Mouse (Mus musculus): Measurements from ENCODE around the gene Usp29. TPM values are rescaled to one million over a fixed set of nuclear protein-coding genes. Genes with fewer than 3 reads are reported as not detected.
"Not testable (repeated sequence)": the region's sequence is repeated elsewhere in the genome, so short reads cannot be mapped to it uniquely, and the experiment has no call there.

Gene Usp29
- total RNA-seq, 2 experiments from 2014 or later = not detected

DNA sequence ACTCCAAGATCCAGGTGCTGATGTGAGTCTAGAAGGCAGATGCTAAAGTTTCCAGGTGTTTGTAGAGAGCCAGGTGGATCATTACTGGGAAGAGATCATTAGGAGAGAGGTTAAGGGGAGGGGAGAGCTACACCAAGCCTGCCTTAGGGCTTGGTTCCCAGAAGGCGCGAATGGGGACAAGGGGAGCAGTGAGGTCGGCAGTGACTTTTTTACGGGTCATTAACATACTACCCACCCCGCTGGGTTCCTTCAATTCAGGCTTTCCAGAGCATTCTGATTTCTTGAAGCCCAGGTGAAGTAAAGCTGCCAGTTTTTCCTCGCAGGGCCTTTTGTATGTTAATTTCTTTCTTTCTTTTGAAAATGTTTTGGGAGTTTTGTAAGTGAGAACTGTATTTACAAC lies 29.8 kb downstream of the Usp29 start:
- ATAC-seq (replicated peaks; ENCODE audit: poor library complexity) = no peak

DNA sequence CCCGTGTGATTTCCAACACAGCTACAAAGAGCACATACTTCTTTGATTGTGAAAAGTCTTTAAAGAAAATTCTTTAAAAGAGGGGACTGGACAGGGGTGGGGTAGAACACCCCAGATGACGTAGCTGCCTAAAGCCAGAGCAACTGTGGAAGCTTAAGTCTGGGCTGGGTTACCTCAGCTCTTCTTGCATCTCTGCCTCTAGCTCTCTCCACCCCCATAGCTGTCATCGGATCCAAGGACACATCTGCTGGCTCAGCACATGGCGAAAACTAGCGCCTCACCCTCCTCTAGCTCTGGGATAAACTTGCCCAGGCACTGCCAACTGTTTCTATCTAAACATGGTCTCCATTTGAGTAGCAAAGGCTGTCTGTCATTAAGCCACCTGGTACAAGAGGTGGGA lies 34.9 kb downstream of the Usp29 start:
- ATAC-seq (replicated peaks; ENCODE audit: poor library complexity) = no peak

DNA sequence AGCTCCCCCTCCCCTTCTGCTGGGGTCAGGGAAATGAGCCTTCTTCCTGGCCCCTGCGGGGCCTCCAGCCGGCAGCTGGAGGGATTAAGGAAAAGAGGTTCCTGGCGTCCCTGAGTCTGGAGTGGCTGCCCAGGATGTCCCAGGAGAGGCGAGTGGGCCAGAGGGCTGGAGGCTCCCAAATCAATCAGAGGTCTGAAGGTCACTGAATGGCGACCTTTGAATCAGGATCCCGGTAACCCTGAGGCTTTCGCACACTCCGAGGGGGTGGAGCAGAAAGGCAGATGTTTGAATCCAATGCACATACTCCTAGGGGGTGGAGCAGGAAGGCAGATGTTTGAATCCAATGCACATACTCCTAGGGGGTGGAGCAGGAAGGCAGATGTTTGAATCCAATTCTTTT lies 39.9 kb downstream of the Usp29 start:
- no peak for ATAC-seq (replicated peaks; ENCODE audit: poor library complexity)

DNA sequence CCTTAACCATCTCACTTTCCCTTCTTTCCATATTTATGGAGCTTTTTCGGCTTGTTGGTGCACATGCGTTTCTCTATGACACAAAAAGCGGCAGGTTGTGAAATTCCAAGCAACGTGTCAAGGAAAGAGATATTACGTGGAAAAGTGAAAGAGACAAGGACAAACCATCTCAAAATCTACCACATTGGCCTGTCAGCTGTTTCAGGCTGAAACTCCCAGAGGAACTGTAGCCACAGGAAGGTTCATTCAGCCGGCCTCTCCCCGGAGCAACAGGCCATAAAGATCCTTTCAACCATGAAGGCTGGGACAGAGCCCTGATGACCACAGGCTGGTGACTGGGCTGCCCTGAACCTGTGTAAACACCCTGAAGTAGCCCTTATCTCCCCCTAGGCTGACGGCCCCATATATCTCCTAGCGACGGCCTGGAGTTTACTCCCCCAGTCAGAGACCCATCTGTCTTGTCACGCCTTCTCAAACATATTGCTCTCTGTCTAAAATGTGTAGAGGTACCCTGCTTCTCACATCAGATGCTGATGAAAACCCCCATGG lies 43.6 kb downstream of the Usp29 start:
- ATAC-seq (replicated peaks; ENCODE audit: poor library complexity) = not testable (repeated sequence)

DNA sequence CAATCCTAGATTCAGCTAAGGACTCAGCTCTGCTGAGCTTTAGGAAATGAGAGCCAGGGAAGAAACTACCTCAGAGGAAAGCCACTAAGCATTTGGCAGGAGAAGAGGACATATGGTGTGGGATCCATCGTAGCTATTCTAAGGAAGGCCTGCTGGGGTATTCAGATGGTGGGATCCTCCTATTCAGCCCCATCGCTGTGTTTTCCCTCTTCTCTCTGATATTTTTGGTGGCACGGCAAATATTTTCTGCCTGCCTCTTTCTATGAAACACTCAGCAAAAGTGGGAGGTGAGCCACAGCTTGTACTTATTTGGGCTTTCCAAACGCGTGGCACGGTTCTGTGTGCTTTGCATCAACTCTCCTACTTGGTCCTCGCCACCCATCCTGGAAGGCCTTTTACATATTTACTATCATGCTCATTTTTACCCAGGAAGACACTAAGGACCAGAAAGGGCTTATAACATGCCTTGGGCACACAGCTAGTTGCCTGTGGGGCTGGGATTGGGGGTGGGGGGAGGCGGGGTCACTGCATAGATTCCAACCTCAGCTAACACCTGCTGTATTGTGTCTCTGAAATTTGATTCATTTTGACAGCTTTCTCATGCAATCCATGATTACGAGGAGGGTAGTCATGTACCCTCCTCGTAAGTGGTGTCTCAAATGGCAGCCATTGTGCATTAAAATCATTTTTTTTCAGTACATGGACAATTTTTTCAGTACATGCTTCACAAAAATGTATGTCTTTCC lies 46.1 kb downstream of the Usp29 start:
- no peak for ATAC-seq (replicated peaks; ENCODE audit: poor library complexity)

DNA sequence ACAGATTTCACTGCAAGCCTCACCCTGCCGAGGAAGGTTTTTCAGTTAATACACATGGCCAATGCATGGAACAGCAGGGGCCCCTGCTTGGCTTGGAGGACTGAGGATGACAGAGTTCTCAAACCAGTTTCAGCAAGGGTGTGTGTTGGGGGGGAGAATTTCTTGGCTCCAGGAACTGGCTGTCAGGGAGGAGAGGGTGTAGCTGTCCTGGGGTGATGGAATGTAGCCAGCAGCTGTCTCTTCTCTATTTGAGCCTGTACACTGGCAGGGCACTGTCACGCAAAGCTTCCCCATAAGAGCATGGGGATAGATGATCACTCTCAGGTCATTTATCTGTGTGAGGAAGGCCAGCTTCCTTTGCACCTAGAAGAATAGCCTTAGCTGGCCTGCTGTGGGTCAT lies 46.7 kb downstream of the Usp29 start:
- no peak for ATAC-seq (replicated peaks; ENCODE audit: poor library complexity)

DNA sequence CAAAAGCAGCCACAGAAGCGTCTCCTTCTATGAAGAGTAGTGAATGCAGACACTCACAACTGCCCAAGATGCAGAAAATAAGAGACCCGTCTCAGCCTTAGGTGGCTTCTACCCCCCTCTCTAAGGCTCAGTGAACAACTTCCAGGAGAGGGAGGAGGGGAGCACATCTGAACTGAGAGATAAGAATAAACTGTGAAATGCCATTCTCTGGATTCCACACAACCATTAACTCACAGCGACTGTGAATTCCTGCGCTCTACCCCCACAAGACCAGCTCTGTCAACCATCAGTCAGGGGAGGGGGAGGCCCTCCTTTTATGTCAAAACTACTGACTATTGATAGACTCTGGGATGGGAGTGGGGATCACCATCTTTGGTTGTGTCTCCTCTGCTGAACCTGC lies 47.3 kb downstream of the Usp29 start:
- ATAC-seq (replicated peaks; ENCODE audit: poor library complexity) = no peak

DNA sequence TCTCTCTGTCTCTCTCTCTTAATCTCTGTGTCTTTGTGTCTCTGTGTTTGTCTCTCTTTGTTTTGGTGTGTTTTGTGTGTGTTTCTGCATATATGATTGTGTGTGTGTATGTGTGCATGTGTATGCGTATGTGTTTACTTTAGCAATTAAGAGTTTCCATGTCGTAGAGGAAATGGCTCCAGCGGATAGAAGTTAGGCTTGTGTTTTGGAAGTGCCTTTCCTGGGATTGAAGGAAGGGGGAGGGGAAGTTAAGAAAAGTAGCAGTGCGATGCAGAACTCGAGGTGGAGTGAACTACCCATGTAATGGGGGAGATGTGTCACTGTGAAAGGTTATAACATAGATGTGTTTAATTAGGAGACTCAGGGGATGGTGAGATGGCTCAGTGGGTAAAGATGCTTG lies 48.8 kb downstream of the Usp29 start:
- ATAC-seq (replicated peaks; ENCODE audit: poor library complexity) = no peak

DNA sequence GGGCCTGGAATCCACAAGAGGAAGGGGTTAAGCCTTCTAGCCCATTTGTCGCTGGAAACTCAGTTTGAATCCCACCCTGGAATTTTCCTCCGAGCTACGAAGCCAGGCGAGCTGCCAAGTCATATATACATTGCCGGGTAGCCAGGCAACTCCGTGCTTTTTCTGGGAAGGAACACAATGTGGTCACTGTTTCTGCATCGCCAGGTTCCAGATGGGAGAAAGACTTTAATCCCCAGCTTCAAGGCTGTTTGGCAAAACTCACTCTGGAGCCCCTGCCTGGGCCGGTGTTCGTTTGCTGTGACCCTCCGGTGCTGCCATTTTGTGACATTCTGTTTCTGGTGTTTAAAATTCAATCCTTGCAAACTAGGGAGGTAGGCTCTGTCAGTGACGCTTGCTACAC lies 51.2 kb downstream of the Usp29 start:
- no peak for ATAC-seq (replicated peaks; ENCODE audit: poor library complexity)

DNA sequence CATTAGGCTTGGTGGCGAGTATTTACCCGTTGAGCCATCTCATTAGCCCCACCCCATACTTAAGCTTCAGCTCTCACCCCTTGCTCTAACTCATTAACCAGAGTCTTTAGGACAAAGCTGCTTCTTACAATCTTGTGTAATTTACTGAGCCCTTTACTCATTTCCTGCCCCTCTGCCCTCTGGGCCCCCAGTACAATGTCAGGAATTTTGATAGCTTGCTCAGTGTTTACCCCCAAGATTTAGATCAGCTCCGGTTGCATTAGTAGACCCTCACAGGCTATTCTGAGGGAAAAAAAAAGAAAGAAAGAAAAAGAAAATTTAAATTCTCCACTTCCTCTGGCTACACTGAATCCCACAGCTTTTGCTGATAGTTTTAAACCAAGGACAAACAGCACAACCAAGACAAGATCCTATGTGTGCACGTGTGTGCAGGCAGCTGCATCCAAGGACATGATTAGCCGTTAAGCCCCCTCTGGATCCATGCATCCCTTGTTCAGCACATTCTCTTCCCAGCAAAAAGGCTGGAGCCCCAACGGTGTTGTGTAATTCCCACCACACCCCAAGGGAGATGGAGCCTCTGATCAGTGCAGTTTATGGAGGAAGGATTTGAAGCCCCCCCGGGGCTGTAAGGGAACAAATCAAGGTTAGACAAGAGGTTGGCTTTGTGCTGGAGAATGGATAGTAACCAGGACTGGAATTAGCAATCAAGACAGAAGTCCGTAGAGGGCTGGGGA lies 54.1 kb downstream of the Usp29 start:
- no peak for ATAC-seq (replicated peaks; ENCODE audit: poor library complexity)

DNA sequence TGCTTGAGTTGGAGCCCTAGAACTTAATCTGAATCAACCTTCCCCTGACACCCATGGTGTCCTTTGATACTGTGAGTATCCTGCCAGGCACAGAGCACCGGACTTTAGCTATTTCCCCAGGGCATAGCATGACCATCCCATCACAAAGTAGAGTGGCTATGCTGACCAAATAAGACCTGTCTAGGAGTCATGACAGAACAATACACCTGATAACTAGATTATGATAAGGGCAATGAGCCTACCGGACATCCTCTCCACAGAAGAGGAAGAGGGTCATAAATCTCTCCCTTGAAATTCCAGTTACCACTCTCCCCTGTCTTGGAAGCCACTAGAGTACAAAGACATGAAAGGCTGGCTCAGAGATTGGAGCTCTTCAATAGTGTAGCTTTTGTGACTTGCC lies 56.6 kb downstream of the Usp29 start:
- no peak for ATAC-seq (replicated peaks; ENCODE audit: poor library complexity)

DNA sequence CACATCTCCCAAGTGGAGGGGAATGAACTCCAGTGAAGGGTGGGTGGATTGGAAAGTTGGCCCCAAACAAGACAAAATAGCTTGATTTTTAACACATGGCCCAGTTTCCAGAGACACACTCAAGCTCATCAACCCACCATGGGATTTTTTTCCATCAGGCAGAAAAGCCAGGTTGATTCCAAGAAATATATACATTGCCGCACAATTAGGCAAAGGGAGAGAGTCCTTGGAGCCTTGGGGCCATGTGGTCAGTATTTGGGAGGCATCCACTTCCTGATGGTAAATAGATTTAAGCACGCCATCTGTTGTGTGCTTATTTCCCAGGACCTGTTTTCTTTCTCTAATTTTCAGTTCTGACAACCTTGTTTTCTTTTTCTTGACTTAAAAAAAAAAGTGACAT lies 57.7 kb downstream of the Usp29 start:
- ATAC-seq (replicated peaks; ENCODE audit: poor library complexity) = no peak

DNA sequence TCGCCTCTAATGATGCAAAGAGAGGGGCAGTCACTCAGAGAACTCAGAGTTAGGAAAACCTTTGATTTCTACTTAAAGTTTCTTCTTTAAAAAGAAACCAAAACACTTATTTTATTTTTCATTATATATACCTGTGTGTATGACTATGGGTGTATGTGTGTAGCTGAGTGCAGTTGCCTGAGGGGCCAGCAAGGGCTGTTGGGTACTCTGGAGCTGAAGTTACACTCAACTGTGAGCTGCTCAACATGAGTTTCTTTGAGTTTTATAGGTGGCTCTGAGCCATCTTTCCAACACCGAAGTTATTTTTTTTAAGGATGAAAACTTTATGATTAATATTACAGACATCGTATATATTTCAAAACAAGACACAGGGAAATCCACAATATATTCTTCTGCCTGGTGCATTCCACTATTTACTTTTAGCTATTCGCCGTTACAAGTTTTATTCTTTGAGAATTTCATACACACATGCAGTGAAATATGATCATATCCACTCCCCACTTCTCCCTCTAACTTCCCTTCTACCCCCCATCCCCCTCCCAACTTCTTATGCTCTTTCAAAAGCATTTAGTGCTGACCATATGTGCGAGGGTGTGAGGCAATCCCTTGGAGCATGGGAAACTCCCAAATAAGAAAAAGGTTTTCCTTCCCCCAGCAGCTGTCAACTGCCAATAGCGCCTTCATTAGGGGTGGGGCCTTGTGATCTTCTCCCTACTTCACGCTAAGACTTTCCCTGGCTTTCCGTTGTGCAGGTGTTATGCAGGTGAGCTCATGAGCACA lies 61.1 kb downstream of the Usp29 start:
- no peak for ATAC-seq (replicated peaks; ENCODE audit: poor library complexity)

DNA sequence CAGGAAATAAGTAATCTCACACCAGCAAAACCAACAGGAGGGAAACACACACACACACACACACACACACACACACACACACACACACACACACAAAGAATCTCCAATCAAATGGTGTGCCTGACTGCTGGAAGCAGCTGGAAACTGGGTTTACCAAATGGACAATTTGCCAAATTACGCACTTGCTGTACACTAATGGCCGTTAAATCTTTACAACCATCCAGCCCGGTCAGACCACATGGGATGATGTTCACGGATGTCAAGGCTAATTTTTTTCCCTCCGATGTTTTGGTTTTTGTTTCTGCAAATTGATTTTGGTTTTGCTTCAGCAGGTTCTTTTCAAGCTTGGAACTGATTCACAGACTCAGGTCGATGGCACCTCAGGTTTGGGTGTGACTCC lies 62.9 kb downstream of the Usp29 start:
- no peak for ATAC-seq (replicated peaks; ENCODE audit: poor library complexity)

DNA sequence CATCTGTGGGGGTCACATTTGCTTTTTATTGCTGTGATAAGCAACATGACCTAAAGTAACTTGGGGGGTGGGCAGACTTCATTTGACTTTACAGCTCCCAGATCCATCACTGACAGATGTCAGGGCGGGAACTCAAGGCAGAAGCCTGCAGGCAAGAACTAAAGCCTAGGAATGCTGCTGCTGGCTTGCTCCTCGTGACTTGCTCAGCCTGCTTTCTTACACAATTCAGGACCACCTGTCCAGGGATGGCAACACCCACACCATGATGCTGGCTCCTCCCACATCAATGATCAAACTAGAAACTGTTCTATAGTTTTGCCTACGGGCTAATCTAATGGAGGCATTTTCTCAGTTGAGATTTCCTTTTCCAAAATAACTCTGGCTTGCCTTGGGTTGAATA lies 63.4 kb downstream of the Usp29 start:
- ATAC-seq (replicated peaks; ENCODE audit: poor library complexity) = no peak

DNA sequence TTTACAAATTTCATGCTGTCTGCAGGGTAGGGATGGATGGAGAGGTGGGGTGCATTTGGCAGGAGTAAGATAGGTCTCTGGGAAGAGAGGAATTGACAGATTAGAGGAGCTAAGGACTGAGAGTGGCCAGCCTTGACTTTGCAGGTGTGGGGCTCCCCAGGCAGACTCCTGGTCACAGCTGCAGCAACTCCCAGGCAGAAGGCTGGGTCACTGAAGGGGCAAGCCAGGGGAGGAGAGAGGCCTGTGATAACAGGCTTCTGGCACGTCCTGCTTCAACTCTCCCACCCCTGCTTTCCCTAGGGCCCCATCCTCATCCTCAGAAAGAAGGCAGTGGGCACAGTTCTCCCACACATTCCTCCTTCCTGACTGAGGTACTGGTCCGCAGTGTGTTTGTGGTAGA lies 67.0 kb downstream of the Usp29 start:
- no peak for ATAC-seq (replicated peaks; ENCODE audit: poor library complexity)

DNA sequence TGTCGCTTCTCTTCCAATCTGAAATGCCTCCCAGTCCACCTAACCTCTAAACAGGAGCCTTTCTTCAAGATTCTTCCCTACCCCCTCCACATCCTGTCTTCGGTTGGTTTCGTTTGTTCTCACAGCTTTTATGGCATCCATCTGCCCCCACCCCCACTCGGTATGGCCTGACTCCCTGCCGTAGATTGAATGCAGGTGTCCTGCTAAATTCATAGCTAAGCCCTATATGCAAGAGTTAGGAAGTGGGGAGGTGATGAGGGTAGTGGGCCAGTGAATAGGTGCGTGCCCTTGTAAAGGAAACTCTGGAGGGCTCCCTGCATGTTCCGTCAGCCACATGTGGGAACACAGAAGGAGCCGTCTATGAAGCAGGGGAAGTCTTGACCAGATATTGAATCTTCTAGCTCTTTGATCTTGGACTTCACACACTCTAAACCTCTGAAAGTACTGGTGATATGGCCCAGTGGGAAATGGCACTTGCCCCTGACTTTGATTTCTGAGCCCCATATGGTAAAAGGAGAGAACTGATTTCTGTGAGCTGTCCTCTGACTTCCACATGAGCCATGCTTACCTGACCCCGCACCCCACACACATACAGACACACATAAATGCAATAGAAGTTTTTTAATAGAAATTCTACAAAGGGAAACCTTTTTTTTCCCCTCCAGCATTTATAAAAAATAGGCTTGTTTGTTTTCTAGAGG lies 68.9 kb downstream of the Usp29 start:
- no peak for ATAC-seq (replicated peaks; ENCODE audit: poor library complexity)

DNA sequence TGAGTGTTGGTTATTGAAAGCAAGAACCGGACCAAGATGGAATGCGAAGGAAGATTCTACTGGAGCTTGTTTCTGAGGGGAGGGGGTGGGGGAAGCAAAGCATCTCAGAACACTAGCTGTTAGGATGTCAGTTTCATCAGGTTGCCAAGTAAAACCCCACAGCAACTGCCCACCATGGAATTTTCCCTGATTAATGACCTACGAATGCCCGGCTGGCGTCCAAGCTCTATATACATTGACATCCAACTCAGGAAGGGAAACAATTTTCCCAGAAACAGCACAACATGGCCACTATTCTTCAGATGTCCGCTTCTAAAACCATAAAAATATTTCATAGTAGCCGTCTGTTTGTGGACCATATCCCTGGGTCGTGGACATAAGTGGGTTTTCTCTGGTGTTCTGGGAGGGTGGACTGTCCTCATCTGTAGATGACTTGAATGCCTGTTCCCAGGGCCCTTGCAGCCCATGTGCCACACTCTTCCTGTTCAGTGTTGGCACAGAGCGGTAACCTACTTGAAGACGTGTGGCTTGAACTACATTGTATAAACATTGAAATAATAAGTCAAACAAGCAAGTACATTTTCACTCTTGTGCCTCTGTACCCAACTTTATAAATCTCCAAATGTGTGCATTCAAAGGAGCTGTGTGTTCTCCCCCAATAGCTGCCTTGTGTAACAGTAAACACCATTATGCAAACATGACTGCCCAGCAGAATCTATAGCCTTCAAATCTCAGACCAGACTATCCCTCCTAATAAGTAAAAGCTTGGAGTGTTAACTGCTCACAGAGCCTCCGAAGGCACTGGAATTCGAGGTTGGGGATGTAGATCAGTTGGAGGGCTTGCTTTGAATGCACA lies 70.4 kb downstream of the Usp29 start:
- no peak for ATAC-seq (replicated peaks; ENCODE audit: poor library complexity)

DNA sequence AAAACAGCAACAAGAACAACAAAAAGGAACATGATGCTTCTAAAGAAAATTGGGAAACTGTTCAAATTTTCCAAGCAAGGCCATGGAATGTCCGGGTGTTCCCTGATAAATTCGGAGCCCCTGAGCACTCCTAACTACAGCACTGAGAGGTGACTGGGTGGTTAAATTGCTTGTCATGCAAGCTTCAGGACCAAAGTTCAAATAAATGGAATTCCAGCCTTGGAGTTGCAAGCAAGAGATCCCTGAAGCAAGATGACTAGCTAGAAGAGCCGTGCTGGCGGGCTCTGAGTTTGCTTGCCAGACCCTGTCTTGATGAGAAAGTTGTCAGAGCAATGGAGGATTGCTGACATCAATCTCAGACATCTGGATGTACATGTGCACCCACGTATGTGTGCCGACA lies 71.3 kb downstream of the Usp29 start:
- ATAC-seq (replicated peaks; ENCODE audit: poor library complexity) = no peak

DNA sequence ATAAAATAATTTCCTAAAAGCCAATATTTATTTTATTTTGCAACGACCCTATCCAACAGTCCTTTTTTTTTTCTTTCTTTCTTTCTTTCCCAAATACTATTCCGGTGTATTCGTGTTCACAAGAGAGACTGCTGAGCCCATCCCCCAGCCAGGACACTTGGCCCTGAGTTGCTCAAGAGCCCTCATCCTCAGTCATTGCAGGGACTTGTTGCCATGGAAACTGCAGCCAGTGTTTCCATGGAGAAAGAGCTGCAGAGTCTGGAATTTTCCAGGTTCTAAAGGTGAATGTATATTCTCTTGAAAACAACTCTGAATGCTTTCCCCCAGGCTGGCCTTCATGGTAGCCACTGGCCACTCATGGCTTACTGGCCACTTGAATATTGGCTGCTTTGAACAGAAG lies 80.2 kb downstream of the Usp29 start:
- no peak for ATAC-seq (replicated peaks; ENCODE audit: poor library complexity)
